Mouse (Mus musculus) ovary, postnatal 36 days (tissue): ENCODE data around the gene Grb7.

Source experiments
- DNase-seq: peaks from one replicate; pipeline ENCODE4 v3.0.0; 2022; ENCODE audit warnings: low spot score, mixed read lengths

Grb7 gene

GRCm38 (mm10) chr11:98446213-98446561 is at the start of gene Grb7:
Gene Grb7, plus strand, starts transcription at chr11:98446394.
- no peak for DNase-seq

GRCm38 (mm10) chr11:98397946-98398345 is 48.2 kb upstream of the Grb7 start:
- no peak for DNase-seq

DNA sequence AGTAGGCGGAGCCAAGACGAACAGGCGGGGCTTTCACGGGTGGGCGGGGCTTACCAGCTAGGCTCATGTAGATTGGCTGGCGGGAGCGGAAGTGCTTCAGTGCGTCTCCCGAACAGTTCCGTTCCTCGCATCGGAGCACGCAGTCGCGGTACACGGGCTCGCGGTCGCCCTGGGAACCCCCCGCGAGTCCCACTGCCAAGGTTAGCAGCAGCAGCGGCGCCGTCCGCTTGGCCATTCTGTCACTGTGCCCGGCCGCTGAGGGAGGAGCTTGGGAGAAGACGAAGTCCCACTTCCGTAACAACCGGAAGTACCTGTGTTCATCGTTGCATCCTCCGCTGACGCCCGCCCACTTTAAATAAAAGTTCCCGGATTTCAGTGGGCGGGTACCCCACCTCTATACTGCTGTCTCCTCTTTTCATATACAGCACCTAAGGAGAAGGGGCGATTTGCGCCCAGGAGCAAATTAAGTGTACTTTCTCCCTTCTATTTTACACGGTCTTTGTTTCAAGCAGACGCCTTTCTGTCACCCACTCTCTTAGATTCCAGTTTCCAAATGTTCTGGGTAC is 46.0 kb upstream of the Grb7 start, which contains the start of gene Pgap3:
Pgap3 (minus strand) TSS at position 330 of the 566 bp plus-strand sequence.
- DNase-seq = peak; percentile 88

GRCm38 (mm10) chr11:98400816-98401215 is 45.4 kb upstream of the Grb7 start:
- no peak for DNase-seq

- DNase-seq = no peak
Measured at GRCm38 (mm10) chr11:98406621-98407020, 39.6 kb upstream of the Grb7 start.

DNA sequence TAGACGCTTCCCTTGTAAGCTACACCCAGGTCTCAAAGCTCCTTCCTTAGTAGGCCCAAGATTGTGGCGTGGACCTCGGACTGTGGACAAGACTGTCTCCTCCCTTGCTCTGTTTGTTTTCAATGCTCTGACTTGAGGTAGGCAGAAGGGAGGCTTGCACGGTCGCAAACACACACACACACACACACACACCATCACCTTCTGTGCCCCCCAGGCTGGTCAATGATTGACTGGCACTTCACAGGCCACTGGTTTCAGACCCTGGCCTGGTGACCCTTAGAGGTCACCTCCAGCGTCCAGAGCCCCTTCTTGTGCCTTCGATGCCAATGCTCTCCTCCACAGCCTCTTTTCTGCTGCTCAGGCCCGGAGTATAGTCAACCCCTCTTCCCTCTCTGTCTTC is 37.3 kb upstream of the Grb7 start:
- no peak for DNase-seq

DNA sequence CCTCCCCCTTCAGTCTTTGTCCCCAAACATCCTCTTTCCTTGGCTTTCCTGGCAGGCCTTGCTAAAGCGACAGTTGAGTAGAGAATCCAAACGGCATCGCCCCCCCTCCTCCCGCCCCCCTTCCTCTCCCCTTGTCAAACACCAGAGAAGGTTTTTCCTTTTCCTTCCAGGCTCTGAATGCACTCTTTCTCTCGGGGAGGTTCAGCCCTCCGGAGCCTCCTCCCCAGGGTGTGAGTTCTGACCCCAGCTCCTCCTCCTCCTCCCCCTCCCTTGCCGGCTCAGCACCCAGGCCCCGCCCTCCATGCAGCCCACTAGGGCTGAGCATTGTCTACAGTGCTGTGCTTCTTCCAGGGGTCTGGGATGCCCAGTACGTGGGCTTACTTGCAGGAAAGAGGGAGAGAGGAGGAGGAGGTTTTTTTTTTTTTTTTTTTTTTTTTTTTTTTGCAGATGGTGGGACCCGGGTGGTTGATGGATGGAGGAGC is 36.8 kb upstream of the Grb7 start:
- no peak for DNase-seq

DNA sequence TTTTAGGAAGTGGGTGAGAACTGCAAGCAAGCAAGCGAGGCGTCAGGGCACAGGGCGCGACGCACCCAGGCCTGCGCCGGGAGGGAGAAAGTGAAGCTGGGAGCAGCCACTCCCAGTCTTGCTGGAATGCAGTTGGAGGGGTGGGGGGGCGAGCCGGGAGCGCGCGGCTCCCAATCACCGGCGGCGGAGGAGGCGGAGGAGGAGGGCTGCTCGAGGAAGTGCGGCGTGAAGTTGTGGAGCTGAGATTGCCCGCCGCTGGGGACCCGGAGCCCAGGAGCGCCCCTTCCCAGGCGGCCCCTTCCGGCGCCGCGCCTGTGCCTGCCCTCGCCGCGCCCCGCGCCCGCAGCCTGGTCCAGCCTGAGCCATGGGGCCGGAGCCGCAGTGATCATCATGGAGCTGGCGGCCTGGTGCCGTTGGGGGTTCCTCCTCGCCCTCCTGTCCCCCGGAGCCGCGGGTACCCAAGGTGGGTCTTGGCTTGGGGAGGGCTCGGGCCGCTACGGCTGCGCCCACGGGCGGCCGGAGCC is 33.9 kb upstream of the Grb7 start, which contains the start of gene Erbb2:
Erbb2 (plus strand) TSS at position 198 of the 524 bp plus-strand sequence.
- peak; percentile 81 for DNase-seq

DNA sequence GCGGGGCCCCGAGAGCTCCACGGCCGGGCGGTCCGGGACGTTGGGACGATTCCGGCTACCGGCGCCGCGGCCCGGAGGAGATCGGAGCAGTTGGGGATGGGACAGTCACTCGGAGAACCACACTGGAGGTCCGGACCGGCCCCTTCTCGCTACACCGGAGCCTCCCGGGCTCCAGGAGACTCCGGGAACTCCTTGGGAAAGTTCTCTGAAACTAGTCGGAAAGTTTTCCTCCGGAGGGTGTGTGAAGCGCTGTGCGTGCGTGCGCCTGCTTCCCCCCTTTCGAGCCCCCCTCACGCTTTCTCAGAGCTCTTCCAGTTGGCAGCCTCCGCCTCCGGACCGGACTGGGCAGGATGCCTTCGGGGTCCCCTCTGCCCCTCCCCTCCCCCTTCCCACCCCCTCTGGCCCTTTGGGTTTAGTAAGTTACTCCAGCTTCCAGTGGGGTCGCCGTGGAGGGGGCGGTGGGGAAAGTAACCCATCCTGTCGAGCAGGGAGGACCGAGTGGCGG is 33.3 kb upstream of the Grb7 start:
- peak; percentile 39 for DNase-seq

DNA sequence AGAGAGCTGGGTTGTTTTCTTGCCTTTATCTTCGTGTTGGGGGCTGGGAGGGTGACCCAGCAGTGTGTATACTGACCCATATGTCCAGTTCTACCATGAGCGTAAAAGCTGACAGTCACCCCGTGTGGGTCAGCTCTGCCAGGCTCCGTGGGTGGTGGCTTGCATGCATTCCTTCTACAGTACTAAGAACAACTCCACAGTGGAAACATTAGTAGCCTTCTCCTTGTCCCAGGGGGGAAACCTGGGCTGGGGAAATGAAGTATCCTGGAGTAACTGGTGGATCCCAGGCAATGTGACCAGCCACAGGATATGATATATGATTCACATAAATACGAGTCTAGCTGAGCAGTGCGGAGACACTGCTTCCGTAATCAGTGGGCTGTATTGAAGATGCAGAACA is 32.5 kb upstream of the Grb7 start:
- no peak for DNase-seq

DNA sequence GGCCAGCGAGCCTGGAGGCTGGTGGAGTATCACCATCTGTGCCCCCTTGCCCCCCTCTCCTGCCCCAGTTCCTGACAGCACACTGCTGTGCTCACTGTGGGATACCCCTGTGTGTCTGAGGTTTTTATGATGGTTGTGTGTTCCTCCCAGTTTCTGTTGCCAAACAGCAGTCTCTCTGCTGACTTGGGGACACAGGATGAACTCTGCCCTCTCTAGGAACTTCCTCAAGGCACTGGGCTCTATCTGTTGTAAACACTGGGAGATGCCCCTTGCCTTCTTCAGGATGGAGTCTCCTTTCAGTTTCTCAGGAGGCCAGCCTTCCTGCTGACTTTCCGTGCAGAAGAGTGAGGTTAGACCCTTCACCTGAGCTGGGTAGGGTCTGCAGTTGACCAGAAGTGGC is 32.0 kb upstream of the Grb7 start:
- DNase-seq = no peak

DNA sequence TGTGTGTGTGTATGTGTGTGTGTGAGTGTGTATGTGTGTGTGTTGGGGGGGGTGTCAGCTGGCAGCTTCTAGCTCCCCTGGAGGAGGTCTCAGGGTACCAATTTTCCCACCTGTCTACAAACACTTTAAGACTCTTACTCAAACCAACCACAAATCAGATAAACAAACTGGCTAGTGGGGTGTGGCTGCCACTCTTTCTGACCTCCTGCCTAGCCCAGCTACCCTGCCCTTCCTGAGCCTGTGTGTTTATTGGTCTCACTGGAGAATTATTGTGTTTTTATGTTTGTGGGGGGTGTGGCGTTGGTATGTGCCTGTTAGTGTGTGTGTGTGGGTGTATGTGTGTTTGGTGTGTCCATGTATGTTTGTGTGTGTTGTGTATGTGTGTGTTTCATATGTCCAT is 29.1 kb upstream of the Grb7 start:
- no peak for DNase-seq

- DNase-seq = no peak
Measured at GRCm38 (mm10) chr11:98418273-98418672, 27.9 kb upstream of the Grb7 start.

GRCm38 (mm10) chr11:98418939-98419547 is 27.2 kb upstream of the Grb7 start:
- no peak for DNase-seq

GRCm38 (mm10) chr11:98426592-98426991 is 19.6 kb upstream of the Grb7 start:
- no peak for DNase-seq

DNA sequence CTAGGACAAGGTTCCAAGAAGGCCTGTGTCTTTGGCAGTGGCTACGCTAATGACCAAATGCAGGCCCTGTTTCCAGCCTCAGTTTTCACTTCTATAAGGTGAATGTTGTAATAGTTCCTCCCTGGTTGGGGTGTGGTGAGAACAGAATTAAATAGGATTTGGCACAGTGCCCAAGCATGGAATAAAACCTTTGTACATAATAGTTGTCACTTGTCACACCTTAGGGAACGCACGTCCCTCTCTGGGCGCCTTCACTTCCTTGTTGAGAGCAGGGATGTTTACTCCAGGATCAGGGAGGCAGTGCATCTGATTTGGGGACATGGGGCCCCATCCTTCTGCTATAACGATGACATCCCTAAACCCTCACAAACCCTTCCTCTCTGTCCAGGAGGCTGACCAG is 17.8 kb upstream of the Grb7 start:
- DNase-seq = no peak

DNA sequence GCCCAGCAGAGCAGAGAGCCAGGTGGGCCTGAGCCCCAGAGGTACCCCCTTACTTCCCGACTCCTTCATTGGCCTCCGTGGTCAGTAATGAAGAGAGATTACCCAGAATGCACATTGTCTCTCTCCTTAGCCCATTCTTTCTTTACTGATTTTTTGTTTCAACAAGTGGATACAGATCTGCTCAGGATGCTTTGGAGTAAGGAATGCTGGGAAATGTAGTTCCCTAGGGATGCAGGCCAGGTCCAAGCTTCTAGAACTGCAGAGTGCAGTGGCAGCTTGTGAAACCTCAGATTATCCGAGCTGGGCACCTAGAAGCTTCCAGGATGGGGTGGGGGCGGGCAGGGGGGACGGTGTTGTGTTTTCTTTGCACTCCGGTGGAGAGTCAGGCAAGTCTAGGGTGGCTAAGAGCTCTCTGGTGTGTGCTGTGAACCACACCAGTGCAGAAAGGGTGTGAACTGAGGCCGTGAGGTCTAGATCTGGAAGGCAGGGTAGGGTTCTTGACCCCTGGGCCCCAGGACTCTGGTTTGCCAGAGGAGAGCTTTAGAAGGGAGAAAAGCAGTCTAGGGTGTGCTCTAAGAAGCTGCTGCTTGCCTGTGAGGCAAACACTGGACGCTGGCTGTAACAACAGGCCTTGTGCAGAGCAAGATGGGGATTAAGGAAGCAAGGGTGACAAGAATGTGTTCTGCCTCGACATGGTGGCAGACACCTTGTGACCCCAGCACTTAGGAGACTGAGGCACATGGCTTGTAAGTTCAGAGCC is 14.3 kb upstream of the Grb7 start:
- DNase-seq = no peak

DNA sequence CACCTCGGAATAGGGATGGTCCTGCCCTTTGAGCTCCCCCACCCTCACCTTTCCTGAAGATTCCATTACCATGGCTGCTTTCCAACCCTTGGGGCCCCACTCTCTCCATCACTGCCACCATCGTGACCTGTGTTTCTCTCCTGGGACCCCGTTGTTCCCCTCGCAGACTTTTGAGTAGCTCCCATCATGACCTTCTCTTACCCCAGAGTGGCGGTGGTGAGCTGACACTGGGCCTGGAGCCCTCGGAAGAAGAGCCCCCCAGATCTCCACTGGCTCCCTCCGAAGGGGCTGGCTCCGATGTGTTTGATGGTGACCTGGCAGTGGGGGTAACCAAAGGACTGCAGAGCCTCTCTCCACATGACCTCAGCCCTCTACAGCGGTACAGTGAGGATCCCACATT is 10.5 kb upstream of the Grb7 start:
- DNase-seq = peak; percentile 3

- no peak for DNase-seq
Measured at GRCm38 (mm10) chr11:98437441-98437840, 8.8 kb upstream of the Grb7 start.

GRCm38 (mm10) chr11:98438331-98439158 is 7.6 kb upstream of the Grb7 start, which contains the start of gene Mien1:
Gene Mien1, minus strand, starts transcription at chr11:98438991.
- peak; percentile 96 for DNase-seq

DNA sequence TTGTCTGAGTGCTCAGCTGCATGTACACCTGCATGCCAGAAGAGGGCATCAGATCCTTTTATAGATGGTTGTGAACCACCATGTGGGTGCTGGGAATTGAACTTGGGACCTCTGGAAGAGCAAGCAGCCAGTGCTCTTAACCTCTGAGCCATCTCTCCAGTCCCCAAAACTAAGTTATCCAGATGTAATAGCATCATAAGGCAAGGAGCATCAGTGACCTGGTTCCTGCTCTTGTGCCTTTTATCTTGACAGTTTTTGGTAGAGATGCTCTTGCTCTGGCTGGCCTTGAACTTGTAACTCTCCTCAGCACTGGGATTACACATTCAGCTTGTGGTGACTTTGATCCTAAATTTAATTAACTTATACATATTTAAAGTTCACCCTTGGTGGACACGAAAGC is 2.5 kb upstream of the Grb7 start:
- no peak for DNase-seq

GRCm38 (mm10) chr11:98445238-98445637 is 956 bp upstream of the Grb7 start:
- no peak for DNase-seq
